Mouse (Mus musculus) monocyte, adult 5-6 weeks (primary cell): ENCODE measurements around the gene Scube1. TPM values are rescaled to one million over a fixed set of nuclear protein-coding genes. Genes with fewer than 3 reads are reported as not detected.

ENCODE experiments used
- ATAC-seq: fragments of 153-309, 156-312 bp; replicated peaks from 2 replicates; pipeline ENCODE4 v1.8.0; 2017; ENCODE audit warnings: mild to moderate bottlenecking; ENCODE audit not compliant: low TSS enrichment, insufficient number of reproducible peaks, severe bottlenecking, poor library complexity, low FRiP score
- total RNA-seq: library from RNA; stranded (forward); fragments of 200-1000, 200-491, 200-594 nt; gene quantifications from 3 replicates; pipeline ENCODE4 v1.2.3, GENCODE M21; 2017

The Scube1 gene
- total RNA-seq, 1 experiment from 2014 or later = not detected

- ATAC-seq = peak; percentile 33
Observed at GRCm38 (mm10) chr15:83607115-83607802, 117.6 kb downstream of the Scube1 start.

GRCm38 (mm10) chr15:83606700-83607099 lies 118.1 kb downstream of the Scube1 start:
- no peak for ATAC-seq

- ATAC-seq = no peak
Observed at GRCm38 (mm10) chr15:83606216-83606615, 118.6 kb downstream of the Scube1 start.

- no peak for ATAC-seq
Observed at GRCm38 (mm10) chr15:83603426-83603825, 121.4 kb downstream of the Scube1 start.

- ATAC-seq = no peak
Observed at GRCm38 (mm10) chr15:83603046-83603396, 121.8 kb downstream of the Scube1 start.

GRCm38 (mm10) chr15:83602372-83603045 lies 122.3 kb downstream of the Scube1 start:
- peak; percentile 72 for ATAC-seq

- no peak for ATAC-seq
Observed at GRCm38 (mm10) chr15:83601185-83601584, 123.6 kb downstream of the Scube1 start.

GRCm38 (mm10) chr15:83596833-83597232 lies 128.0 kb downstream of the Scube1 start:
- no peak for ATAC-seq

- ATAC-seq = no peak
Observed at GRCm38 (mm10) chr15:83595364-83595711, 129.5 kb downstream of the Scube1 start.

GRCm38 (mm10) chr15:83594513-83595363 lies 130.1 kb downstream of the Scube1 start, which contains the start of gene Ttll12:
Gene Ttll12, minus strand, starts transcription at chr15:83595157.
- peak; percentile 67 for ATAC-seq

GRCm38 (mm10) chr15:83593702-83594512 lies 130.9 kb downstream of the Scube1 start:
- ATAC-seq = no peak

GRCm38 (mm10) chr15:83593189-83593585 lies 131.6 kb downstream of the Scube1 start:
- ATAC-seq = no peak

- ATAC-seq = no peak
Observed at GRCm38 (mm10) chr15:83592260-83593188, 132.3 kb downstream of the Scube1 start.

GRCm38 (mm10) chr15:83591758-83592157 lies 133.1 kb downstream of the Scube1 start:
- no peak for ATAC-seq

GRCm38 (mm10) chr15:83590841-83591240 lies 134.0 kb downstream of the Scube1 start:
- ATAC-seq = no peak

GRCm38 (mm10) chr15:83584741-83585220 lies 140.0 kb downstream of the Scube1 start:
- ATAC-seq = no peak

- ATAC-seq = no peak
Observed at GRCm38 (mm10) chr15:83583419-83584156, 141.2 kb downstream of the Scube1 start.
